Mouse (Mus musculus) limb, embryonic 11.5 days (tissue): Measurements from ENCODE around the gene Ube2h. TPM values are rescaled to one million over a fixed set of nuclear protein-coding genes. Genes with fewer than 3 reads are reported as not detected.

Experiments used
- ATAC-seq: fragments of 200-750 bp; cut with Nextera tagmentation; 2 replicates; pipeline ENCODE4 v1.8.0; 2017; ENCODE audit warnings: low read depth; ENCODE audit not compliant: insufficient number of reproducible peaks, low FRiP score, low TSS enrichment
- DNase-seq: peaks from one replicate; pipeline ENCODE4 v3.0.0-alpha.2; 2015; ENCODE audit warnings: low spot score
- H3K27ac ChIP-seq: fragments of 300-500 bp; sonication (generic); replicated peaks from 2 replicates; pipeline ENCODE4 v1.5.1; 2014; ENCODE audit warnings: low read depth, mild to moderate bottlenecking, low read length
- H3K27me3 ChIP-seq: fragments of 300-500 bp; sonication (generic); 2 replicates; pipeline ENCODE4 v1.6.1; 2014; ENCODE audit warnings: mild to moderate bottlenecking, low read length, mixed read lengths; ENCODE audit not compliant: control insufficient read depth, insufficient read depth
- H3K36me3 ChIP-seq: fragments of 300-500 bp; sonication (generic); 2 replicates; pipeline ENCODE4 v1.6.1; 2014; ENCODE audit warnings: mild to moderate bottlenecking, low read length, moderate library complexity, mixed read lengths; ENCODE audit not compliant: control insufficient read depth, insufficient read depth
- H3K4me1 ChIP-seq: fragments of 300-500 bp; sonication (generic); 2 replicates; pipeline ENCODE4 v1.6.1; 2014; ENCODE audit warnings: low read length, mixed read lengths; ENCODE audit not compliant: control insufficient read depth, insufficient read depth
- H3K4me2 ChIP-seq: fragments of 300-500 bp; sonication (generic); 2 replicates; pipeline ENCODE4 v1.6.1; 2014; ENCODE audit warnings: low read depth, mild to moderate bottlenecking, moderate library complexity; ENCODE audit not compliant: severe bottlenecking
- H3K4me3 ChIP-seq: fragments of 300-500 bp; sonication (generic); 2 replicates; pipeline ENCODE4 v1.5.1; 2014; ENCODE audit warnings: low read depth, low read length
- H3K9ac ChIP-seq: fragments of 300-500 bp; sonication (generic); 2 replicates; pipeline ENCODE4 v1.6.1; 2014; ENCODE audit warnings: mild to moderate bottlenecking, low read length
- H3K9me3 ChIP-seq: fragments of 300-500 bp; sonication (generic); 2 replicates; pipeline ENCODE4 v1.6.1; 2016; ENCODE audit warnings: low read length; ENCODE audit not compliant: control insufficient read depth
- WGBS: fragments of 180-500 bp; shearing (Covaris S2); extraction: QIAGEN DNeasy Blood & Tissue Kit; methylation state at CpG from one replicate; pipeline ENCODE4 v1.1.7; 2014; 5-methylcytosine and 5-hydroxymethylcytosine counted together
- polyA plus RNA-seq: library from polyadenylated mRNA; unstranded; fragments of >200 nt; fragmentation: Nextera tagmentation; extraction: Ambion mirVana; gene quantifications from 2 replicates; pipeline ENCODE4 v1.2.1, GENCODE M21; 2014

The Ube2h gene
- polyA plus RNA-seq, 1 experiment from 2014 or later, result 48.7 TPM

DNA sequence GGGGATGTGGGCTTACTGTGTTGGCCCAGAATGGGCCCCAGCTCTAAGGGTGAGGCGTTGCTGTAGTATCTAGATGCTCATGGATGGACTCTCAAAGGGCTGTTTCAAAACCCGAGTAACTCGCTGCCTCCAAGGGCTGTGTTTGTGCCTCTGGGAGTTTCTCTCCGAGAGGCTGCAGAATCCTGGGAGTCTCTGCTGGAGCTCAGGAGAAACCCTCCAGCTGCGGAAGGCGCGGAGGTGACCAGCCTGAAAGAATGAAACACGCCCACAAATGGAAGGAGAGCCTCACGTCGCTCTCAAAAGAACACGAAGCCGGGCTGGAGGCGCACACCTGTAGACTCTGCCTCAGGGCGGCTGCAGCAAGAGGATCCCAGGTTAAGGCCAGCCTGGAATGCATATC, 127.0 kb downstream of the Ube2h start:
- Histone ChIP-seq H3K4me3 (no peak overlapping the region), H3K4me2 (no peak overlapping the region), H3K9ac (no peak overlapping the region), H3K36me3 (no peaks in the 10 kb centered on the region), H3K27ac (no peak overlapping the region), H3K4me1 (peaks cover 31% of the 10 kb centered on the region), H3K9me3 (no peaks in the 10 kb centered on the region; the same call in 1 of the 2 replicates), H3K27me3 (peaks cover 88% of the 10 kb centered on the region)
- peak; percentile 60 for DNase-seq
- ATAC-seq, result no peak
- 1% methylated on average over 14 of the region's 14 CpGs for WGBS

DNA sequence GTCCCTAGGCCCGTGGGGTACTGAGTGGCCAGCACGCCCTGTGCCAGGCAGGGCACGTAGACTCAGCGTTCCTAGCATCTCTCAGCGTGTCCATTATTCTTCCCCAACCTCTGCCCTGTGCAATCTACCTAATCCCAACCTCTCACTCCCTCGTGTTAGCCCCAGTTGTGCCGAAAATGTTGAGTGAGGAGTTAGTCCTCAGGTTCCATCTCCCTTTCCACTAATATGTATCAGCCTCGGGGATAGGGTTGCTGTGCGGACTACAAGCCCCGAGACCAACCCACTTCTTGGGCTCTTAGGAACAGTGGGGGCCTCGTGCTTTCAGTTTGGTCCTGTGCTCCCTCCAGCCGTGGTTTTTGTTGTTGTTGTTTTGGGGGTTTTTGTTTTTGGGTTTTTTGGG, 127.8 kb downstream of the Ube2h start:
- ATAC-seq (no peak), DNase-seq (peak; percentile 47)
- Histone ChIP-seq H3K4me3 (no peak overlapping the region), H3K9ac (no peak overlapping the region), H3K4me2 (peak overlapping the region; percentile 33), H3K27ac (no peak overlapping the region), H3K27me3 (peaks cover 93% of the 10 kb centered on the region), H3K9me3 (no peaks in the 10 kb centered on the region; the same call in 1 of the 2 replicates), H3K4me1 (peaks cover 31% of the 10 kb centered on the region), H3K36me3 (no peaks in the 10 kb centered on the region)
- 2% methylated on average over 12 of the region's 12 CpGs for WGBS

GRCm38 (mm10) chr6:30175918-30176421, 128.4 kb downstream of the Ube2h start:
- H3K4me1 ChIP-seq, result peaks cover 31% of the 10 kb centered on the region
- no peaks in the 10 kb centered on the region; the same call in 1 of the 2 replicates for H3K9me3 ChIP-seq
- peak overlapping the region; percentile 33 for H3K4me2 ChIP-seq
- ATAC-seq, result no peak
- no peak overlapping the region for H3K27ac ChIP-seq
- H3K27me3 ChIP-seq, result peaks cover 95% of the 10 kb centered on the region
- no peaks in the 10 kb centered on the region for H3K36me3 ChIP-seq
- H3K9ac ChIP-seq, result no peak overlapping the region
- DNase-seq, result peak; percentile 68
- WGBS, result under 1% methylated on average over 28 of the region's 28 CpGs
- H3K4me3 ChIP-seq, result peak overlapping the region; percentile 12; the same call in 1 of the 2 replicates

DNA sequence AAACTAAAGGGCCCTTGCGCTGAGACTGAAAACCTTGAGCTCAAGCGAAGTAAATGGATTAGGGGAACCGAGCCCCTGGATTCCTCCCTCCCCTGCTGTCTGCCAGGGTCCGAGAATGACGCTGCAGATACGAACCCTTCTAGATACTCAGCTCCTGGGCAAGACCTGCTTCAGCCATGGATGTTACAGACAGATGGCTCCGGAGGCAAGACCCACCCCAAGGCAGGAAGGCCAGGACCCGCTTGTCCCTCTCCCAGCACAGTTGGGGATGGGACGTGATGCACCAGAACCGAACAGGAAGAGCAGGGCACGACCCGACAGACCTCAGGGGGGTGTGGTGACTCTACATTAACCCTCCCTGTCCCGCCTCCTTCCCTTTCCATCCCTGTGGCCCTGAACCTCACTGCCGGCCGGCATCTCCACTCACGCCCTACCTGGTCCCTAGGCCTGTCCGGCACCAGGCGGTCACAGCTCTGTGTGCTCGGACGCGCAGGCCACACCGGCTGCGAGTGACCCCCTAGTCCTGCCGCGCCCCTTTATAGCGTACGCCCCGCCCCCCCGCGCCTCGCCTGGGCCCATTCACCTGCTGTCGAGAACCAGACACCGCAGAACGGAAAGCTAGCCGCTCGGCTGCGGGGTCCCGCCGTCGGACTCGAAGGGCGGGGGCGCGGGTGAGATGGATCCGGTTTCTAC, 129.0 kb downstream of the Ube2h start:
- peak; percentile 58 for DNase-seq
- Histone ChIP-seq H3K27ac (no peak overlapping the region), H3K4me2 (peak overlapping the region; percentile 33)

DNA sequence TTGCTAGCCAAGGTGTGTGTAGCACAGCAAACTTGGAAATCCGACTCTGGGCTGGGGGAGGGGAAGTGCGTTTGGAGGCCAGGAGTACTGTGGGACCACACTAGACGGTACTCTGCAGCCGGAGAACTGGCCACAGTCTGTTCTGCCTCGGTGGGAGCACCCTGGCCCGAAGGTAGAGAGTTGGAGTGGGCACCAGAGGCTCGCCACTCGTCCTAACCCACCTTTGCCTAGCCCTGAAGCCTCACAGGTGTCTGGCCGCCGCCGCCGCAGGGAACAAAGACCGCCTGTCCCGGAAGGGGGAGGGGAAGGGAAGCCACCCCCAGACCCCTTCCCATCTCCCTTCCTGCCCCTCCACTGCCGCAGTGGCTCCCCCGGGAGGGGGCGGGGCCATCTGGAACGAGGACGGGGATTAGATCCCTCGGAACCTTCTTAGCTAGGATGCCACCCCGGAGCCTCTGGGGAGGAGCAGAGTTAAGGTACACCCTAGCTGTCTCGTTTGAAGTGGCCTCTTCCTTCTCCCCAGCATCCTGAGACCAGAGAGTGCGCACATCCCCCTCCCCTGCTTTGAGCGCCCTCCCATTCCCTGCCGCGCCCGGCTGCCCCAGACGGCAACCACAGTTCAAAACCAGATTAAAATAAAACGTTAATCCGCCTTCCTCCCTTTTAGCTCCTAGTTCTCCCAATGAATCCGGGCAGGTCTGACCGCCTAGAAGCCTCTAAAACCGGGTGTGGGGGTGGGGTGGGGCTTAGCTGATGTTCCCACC, 129.7 kb downstream of the Ube2h start:
- Histone ChIP-seq H3K9ac (no peak overlapping the region), H3K9me3 (no peaks in the 10 kb centered on the region; the same call in 1 of the 2 replicates), H3K27me3 (peaks cover 93% of the 10 kb centered on the region), H3K27ac (no peak overlapping the region), H3K4me1 (peaks cover 31% of the 10 kb centered on the region), H3K36me3 (no peaks in the 10 kb centered on the region), H3K4me3 (peak overlapping the region; percentile 24), H3K4me2 (peak overlapping the region; percentile 29)
- ATAC-seq (no peak), DNase-seq (peak; percentile 52)
- WGBS, result under 1% methylated on average over 33 of the region's 33 CpGs

More for the DNA sequence above, 129.0 kb downstream of the Ube2h start:
- no peaks in the 10 kb centered on the region; the same call in 1 of the 2 replicates for H3K9me3 ChIP-seq
- ATAC-seq, result no peak; the same call in 1 of the 2 replicates
- no peaks in the 10 kb centered on the region for H3K36me3 ChIP-seq
- no peak overlapping the region for H3K9ac ChIP-seq
- WGBS, result under 1% methylated on average over 45 of the region's 45 CpGs
- peaks cover 95% of the 10 kb centered on the region for H3K27me3 ChIP-seq
- H3K4me1 ChIP-seq, result peaks cover 31% of the 10 kb centered on the region
- peak overlapping the region; percentile 12; the same call in 1 of the 2 replicates for H3K4me3 ChIP-seq

DNA sequence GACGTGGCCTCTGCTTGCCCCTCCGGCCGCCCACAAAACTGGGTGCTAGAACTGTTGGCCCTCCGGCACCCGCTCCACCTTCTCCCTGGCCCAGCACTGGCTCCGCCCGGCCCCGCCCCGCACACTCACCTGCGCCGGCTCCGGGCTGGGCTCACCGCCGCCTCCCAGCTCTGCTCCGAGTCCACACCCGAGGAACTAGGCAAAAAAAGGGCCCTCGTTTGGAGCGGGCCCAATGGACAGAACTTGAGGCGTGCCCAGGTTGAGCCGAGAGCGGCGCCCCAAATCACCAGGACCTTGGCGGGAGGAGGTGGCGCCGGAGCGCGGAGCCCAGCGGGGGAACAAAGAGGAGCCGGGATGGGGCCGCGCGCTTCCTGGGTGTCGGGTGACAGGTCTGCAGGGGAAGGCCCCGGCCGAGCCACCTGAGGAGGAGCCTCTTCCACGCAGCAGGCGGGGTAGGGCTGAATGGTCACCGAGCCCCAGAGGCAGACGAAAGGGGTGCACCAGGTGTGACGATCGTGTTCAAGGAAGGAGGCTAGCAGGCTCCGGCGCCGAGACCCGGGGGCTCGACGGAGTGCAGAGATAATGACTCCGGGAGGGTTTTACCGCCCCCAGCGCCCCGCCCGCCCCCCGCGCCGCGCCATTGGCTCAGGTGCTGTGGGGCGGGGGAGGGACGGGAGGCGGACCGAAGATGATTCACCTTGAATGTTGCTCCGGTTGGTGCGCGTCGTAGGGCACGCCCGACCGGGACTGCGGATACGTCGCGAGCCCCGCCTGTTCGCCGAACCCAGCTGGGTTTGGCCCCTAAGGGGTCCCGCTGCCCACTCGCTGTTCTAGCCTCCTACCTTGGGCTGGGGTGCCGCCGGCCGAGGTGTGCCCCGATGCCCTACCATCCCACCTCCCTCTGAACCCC, 130.5 kb downstream of the Ube2h start:
- Histone ChIP-seq H3K27me3 (peaks cover 86% of the 10 kb centered on the region), H3K27ac (no peak overlapping the region), H3K9me3 (no peaks in the 10 kb centered on the region; the same call in 1 of the 2 replicates), H3K4me2 (peak overlapping the region; percentile 29), H3K9ac (peak overlapping the region; percentile 17; the same call in 1 of the 2 replicates), H3K4me3 (peak overlapping the region; percentile 24), H3K36me3 (no peaks in the 10 kb centered on the region), H3K4me1 (peaks cover 33% of the 10 kb centered on the region)
- WGBS, result under 1% methylated on average over 77 of the region's 80 CpGs
- DNase-seq (peak; percentile 67), ATAC-seq (0 out of 2 replicates have a peak, but pooled peaks have one; percentile 9)

DNA sequence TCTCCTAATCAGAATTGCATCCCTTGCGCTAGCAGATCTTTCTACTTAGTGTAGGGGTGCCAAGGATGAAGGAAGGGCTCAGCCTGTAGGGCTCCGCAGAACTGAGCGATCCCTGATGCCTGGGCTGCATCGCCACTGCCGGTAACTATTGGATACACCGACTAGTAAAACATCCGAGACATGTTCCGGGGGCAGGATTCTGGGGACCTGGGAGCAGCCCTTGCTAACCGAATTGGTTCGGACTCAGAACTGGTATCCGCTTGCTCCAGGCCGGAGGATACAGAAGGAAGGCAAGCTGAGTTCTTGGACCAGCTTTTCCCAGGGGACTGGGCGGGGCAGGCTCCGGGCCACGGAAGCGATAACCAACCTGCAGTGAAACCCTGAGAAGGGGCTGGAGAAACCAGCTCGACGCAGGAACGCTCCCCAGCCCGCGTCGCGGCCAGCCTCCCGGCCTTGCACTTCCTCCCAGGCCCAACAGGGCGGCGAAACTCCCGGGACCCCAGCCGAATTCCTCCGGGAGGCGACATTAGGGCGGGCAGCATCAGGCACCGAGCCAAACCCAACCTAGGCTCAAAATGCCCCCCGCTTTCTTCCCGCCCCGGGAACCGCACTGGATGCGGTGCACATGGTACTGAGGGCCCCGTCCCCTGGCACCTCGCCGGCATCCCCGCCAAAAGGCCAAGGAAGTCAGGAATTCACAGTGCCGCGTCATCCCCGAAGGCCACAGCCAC, 131.4 kb downstream of the Ube2h start:
- Histone ChIP-seq H3K4me3 (peak overlapping the region; percentile 24), H3K27ac (no peak overlapping the region), H3K4me2 (peak overlapping the region; percentile 29; the same call in 1 of the 2 replicates), H3K9me3 (no peaks in the 10 kb centered on the region; the same call in 1 of the 2 replicates), H3K27me3 (peaks cover 78% of the 10 kb centered on the region), H3K36me3 (no peaks in the 10 kb centered on the region), H3K9ac (peak overlapping the region; percentile 17; the same call in 1 of the 2 replicates), H3K4me1 (peaks cover 39% of the 10 kb centered on the region)
- WGBS, result 1% methylated on average over 44 of the region's 44 CpGs
- DNase-seq (peak; percentile 65), ATAC-seq (no peak)
